Mouse (Mus musculus) lung, postnatal 14 days (tissue): Measurements from ENCODE around the gene Lhfpl1.
"Not testable (repeated sequence)": the region's sequence is repeated elsewhere in the genome, so short reads cannot be mapped to it uniquely, and the experiment has no call there.

Source experiments
- DNase-seq: peaks from one replicate; pipeline ENCODE4 v3.0.0; 2021

Gene Lhfpl1

GRCm38 (mm10) chrX:145348377-145349203 lies at the start of gene Lhfpl1:
Gene Lhfpl1 (minus strand): TSS chrX:145349089.
- DNase-seq: no peak

GRCm38 (mm10) chrX:145371839-145372238 lies 22.9 kb upstream of the Lhfpl1 start:
- DNase-seq: no peak

- DNase-seq: no peak
Observed at GRCm38 (mm10) chrX:145362527-145362926, 13.6 kb upstream of the Lhfpl1 start.

- DNase-seq: no peak
Observed at GRCm38 (mm10) chrX:145342402-145342801, 6.5 kb downstream of the Lhfpl1 start.

- DNase-seq: no peak
Observed at GRCm38 (mm10) chrX:145336141-145336540, 12.7 kb downstream of the Lhfpl1 start.

- DNase-seq: no peak
Observed at GRCm38 (mm10) chrX:145308555-145308954, 40.3 kb downstream of the Lhfpl1 start.

- DNase-seq: peak; percentile 7
Observed at GRCm38 (mm10) chrX:145307174-145307573, 41.7 kb downstream of the Lhfpl1 start.

GRCm38 (mm10) chrX:145300232-145300631 lies 48.7 kb downstream of the Lhfpl1 start:
- not testable (repeated sequence) for DNase-seq

- DNase-seq: no peak
Observed at GRCm38 (mm10) chrX:145272209-145272608, 76.7 kb downstream of the Lhfpl1 start.

- no peak for DNase-seq
Observed at GRCm38 (mm10) chrX:145271768-145272167, 77.1 kb downstream of the Lhfpl1 start.

GRCm38 (mm10) chrX:145261803-145262202 lies 87.1 kb downstream of the Lhfpl1 start:
- no peak for DNase-seq
